Mouse (Mus musculus) intestine, embryonic 15.5 days (tissue): ENCODE measurements around the gene Arhgap42. TPM values are rescaled to one million over a fixed set of nuclear protein-coding genes. Genes with fewer than 3 reads are reported as not detected.

Source experiments
- ATAC-seq: fragments of 200-750 bp; cut with Nextera tagmentation; 2 replicates; pipeline ENCODE4 v1.8.0; 2017; ENCODE audit warnings: moderate TSS enrichment, moderate library complexity
- H3K27ac ChIP-seq: fragments of 300-500 bp; sonication (generic); 2 replicates; pipeline ENCODE4 v1.5.1; 2015; ENCODE audit warnings: mild to moderate bottlenecking, inconsistent platforms
- H3K27me3 ChIP-seq: fragments of 300-500 bp; sonication (generic); replicated peaks from 2 replicates; pipeline ENCODE4 v1.6.1; 2015; ENCODE audit warnings: inconsistent platforms
- H3K36me3 ChIP-seq: fragments of 300-500 bp; sonication (generic); 2 replicates; pipeline ENCODE4 v1.6.1; 2015; ENCODE audit warnings: inconsistent platforms
- H3K4me1 ChIP-seq: fragments of 300-500 bp; sonication (generic); replicated peaks from 2 replicates; pipeline ENCODE4 v1.6.1; 2015; ENCODE audit warnings: inconsistent platforms
- H3K4me2 ChIP-seq: fragments of 300-500 bp; sonication (generic); replicated peaks from 2 replicates; pipeline ENCODE4 v1.6.1; 2015; ENCODE audit warnings: mild to moderate bottlenecking, inconsistent platforms
- H3K4me3 ChIP-seq: fragments of 300-500 bp; sonication (generic); replicated peaks from 2 replicates; pipeline ENCODE4 v1.5.1; 2015; ENCODE audit warnings: inconsistent platforms
- H3K9ac ChIP-seq: fragments of 300-500 bp; sonication (generic); 2 replicates; pipeline ENCODE4 v1.6.1; 2015; ENCODE audit warnings: inconsistent platforms
- H3K9me3 ChIP-seq: fragments of 300-500 bp; sonication (generic); 2 replicates; pipeline ENCODE4 v1.6.1; 2016; ENCODE audit warnings: inconsistent platforms
- WGBS: fragments of 180-500 bp; shearing (Covaris S2); methylation state at CpG from one replicate; pipeline ENCODE4 v1.1.7; 2015; 5-methylcytosine and 5-hydroxymethylcytosine counted together
- polyA plus RNA-seq: library from polyadenylated mRNA; unstranded; fragments of >200 nt; fragmentation: Nextera tagmentation; extraction: Ambion mirVana; gene quantifications from 2 replicates; pipeline ENCODE4 v1.2.1, GENCODE M21; 2015

Arhgap42 gene
- polyA plus RNA-seq, 1 experiment from 2014 or later, result 43.0 TPM

GRCm38 (mm10) chr9:9229662-9230061 is 9.2 kb downstream of the Arhgap42 start:
- Histone ChIP-seq H3K4me2 (no peak overlapping the region), H3K36me3 (no peaks in the 10 kb centered on the region), H3K9ac (no peak overlapping the region), H3K4me3 (no peak overlapping the region), H3K9me3 (no peaks in the 10 kb centered on the region), H3K27ac (no peak overlapping the region), H3K4me1 (no peaks in the 10 kb centered on the region), H3K27me3 (no peaks in the 10 kb centered on the region)
- ATAC-seq, result no peak
- WGBS, result 66% methylated on average over 3 of the region's 3 CpGs

GRCm38 (mm10) chr9:9224837-9225236 is 14.1 kb downstream of the Arhgap42 start:
- H3K4me2 ChIP-seq, result no peak overlapping the region
- 67% methylated on average over 1 of the region's 1 CpGs for WGBS
- H3K9me3 ChIP-seq, result no peaks in the 10 kb centered on the region
- no peak overlapping the region for H3K9ac ChIP-seq
- H3K27me3 ChIP-seq, result no peaks in the 10 kb centered on the region
- no peaks in the 10 kb centered on the region; the same call in 1 of the 2 replicates for H3K4me1 ChIP-seq
- H3K27ac ChIP-seq, result no peak overlapping the region
- H3K36me3 ChIP-seq, result no peaks in the 10 kb centered on the region
- peak; percentile 66 for ATAC-seq
- no peak overlapping the region for H3K4me3 ChIP-seq

GRCm38 (mm10) chr9:9223384-9223783 is 15.5 kb downstream of the Arhgap42 start:
- Histone ChIP-seq H3K36me3 (no peaks in the 10 kb centered on the region), H3K9me3 (no peaks in the 10 kb centered on the region), H3K4me2 (no peak overlapping the region), H3K4me1 (peaks cover 3% of the 10 kb centered on the region; the same call in 1 of the 2 replicates), H3K27me3 (no peaks in the 10 kb centered on the region), H3K9ac (no peak overlapping the region), H3K27ac (no peak overlapping the region), H3K4me3 (no peak overlapping the region)
- ATAC-seq, result no peak
- WGBS, result 74% methylated on average over 3 of the region's 3 CpGs

- peaks cover 3% of the 10 kb centered on the region; the same call in 1 of the 2 replicates for H3K4me1 ChIP-seq
- ATAC-seq, result no peak; the same call in 1 of the 2 replicates
- no peak overlapping the region for H3K4me3 ChIP-seq
- WGBS, result 70% methylated on average over 3 of the region's 3 CpGs
- H3K36me3 ChIP-seq, result no peaks in the 10 kb centered on the region
- H3K4me2 ChIP-seq, result no peak overlapping the region
- H3K9me3 ChIP-seq, result no peaks in the 10 kb centered on the region
- no peaks in the 10 kb centered on the region for H3K27me3 ChIP-seq
- no peak overlapping the region for H3K27ac ChIP-seq
- no peak overlapping the region for H3K9ac ChIP-seq
Observed at GRCm38 (mm10) chr9:9221950-9222486, 16.9 kb downstream of the Arhgap42 start.

GRCm38 (mm10) chr9:9221185-9221584 is 17.7 kb downstream of the Arhgap42 start:
- H3K9ac ChIP-seq, result no peak overlapping the region
- no peak overlapping the region for H3K4me3 ChIP-seq
- H3K9me3 ChIP-seq, result no peaks in the 10 kb centered on the region
- peaks cover 3% of the 10 kb centered on the region; the same call in 1 of the 2 replicates for H3K4me1 ChIP-seq
- ATAC-seq, result peak; percentile 72
- no peaks in the 10 kb centered on the region for H3K27me3 ChIP-seq
- H3K4me2 ChIP-seq, result no peak overlapping the region
- no peak overlapping the region for H3K27ac ChIP-seq
- 56% methylated on average over 4 of the region's 4 CpGs for WGBS
- H3K36me3 ChIP-seq, result no peaks in the 10 kb centered on the region

GRCm38 (mm10) chr9:9218301-9218700 is 20.6 kb downstream of the Arhgap42 start:
- H3K4me1 ChIP-seq, result peaks cover 3% of the 10 kb centered on the region; the same call in 1 of the 2 replicates
- 77% methylated on average over 2 of the region's 2 CpGs for WGBS
- no peaks in the 10 kb centered on the region for H3K27me3 ChIP-seq
- no peak overlapping the region for H3K4me2 ChIP-seq
- no peaks in the 10 kb centered on the region for H3K9me3 ChIP-seq
- ATAC-seq, result 0 out of 2 replicates have a peak, but pooled peaks have one; percentile 32
- no peaks in the 10 kb centered on the region for H3K36me3 ChIP-seq
- no peak overlapping the region for H3K27ac ChIP-seq
- no peak overlapping the region for H3K4me3 ChIP-seq
- no peak overlapping the region for H3K9ac ChIP-seq

- Histone ChIP-seq H3K27me3 (no peaks in the 10 kb centered on the region), H3K27ac (no peak overlapping the region), H3K4me1 (0 out of 2 replicates have a peak, but pooled peaks cover 3% of the 10 kb centered on the region), H3K4me2 (no peak overlapping the region), H3K4me3 (no peak overlapping the region), H3K36me3 (no peaks in the 10 kb centered on the region), H3K9ac (no peak overlapping the region), H3K9me3 (no peaks in the 10 kb centered on the region)
- ATAC-seq, result no peak
- 73% methylated on average over 5 of the region's 5 CpGs for WGBS
Observed at GRCm38 (mm10) chr9:9214849-9215248, 24.1 kb downstream of the Arhgap42 start.

GRCm38 (mm10) chr9:9214296-9214695 is 24.6 kb downstream of the Arhgap42 start:
- H3K27me3 ChIP-seq, result no peaks in the 10 kb centered on the region
- H3K4me2 ChIP-seq, result no peak overlapping the region
- H3K9me3 ChIP-seq, result no peaks in the 10 kb centered on the region
- H3K27ac ChIP-seq, result no peak overlapping the region
- no peak overlapping the region for H3K4me3 ChIP-seq
- 0 out of 2 replicates have a peak, but pooled peaks cover under 1% of the 10 kb centered on the region for H3K4me1 ChIP-seq
- ATAC-seq, result no peak
- no peak overlapping the region for H3K9ac ChIP-seq
- H3K36me3 ChIP-seq, result no peaks in the 10 kb centered on the region

GRCm38 (mm10) chr9:9211411-9212087 is 27.4 kb downstream of the Arhgap42 start:
- ATAC-seq, result no peak
- Histone ChIP-seq H3K27ac (no peak overlapping the region), H3K9ac (no peak overlapping the region), H3K4me2 (no peak overlapping the region), H3K9me3 (no peaks in the 10 kb centered on the region), H3K4me1 (no peaks in the 10 kb centered on the region), H3K4me3 (no peak overlapping the region), H3K27me3 (no peaks in the 10 kb centered on the region), H3K36me3 (no peaks in the 10 kb centered on the region)
- WGBS, result 83% methylated on average over 3 of the region's 3 CpGs

GRCm38 (mm10) chr9:9210464-9210863 is 28.4 kb downstream of the Arhgap42 start:
- Histone ChIP-seq H3K36me3 (no peaks in the 10 kb centered on the region), H3K4me3 (no peak overlapping the region), H3K4me1 (no peaks in the 10 kb centered on the region), H3K9me3 (no peaks in the 10 kb centered on the region), H3K27ac (no peak overlapping the region), H3K4me2 (no peak overlapping the region), H3K9ac (no peak overlapping the region), H3K27me3 (no peaks in the 10 kb centered on the region)
- WGBS, result 93% methylated on average over 2 of the region's 2 CpGs
- no peak for ATAC-seq

GRCm38 (mm10) chr9:9208205-9208604 is 30.7 kb downstream of the Arhgap42 start:
- Histone ChIP-seq H3K4me2 (no peak overlapping the region), H3K4me3 (no peak overlapping the region), H3K27ac (no peak overlapping the region), H3K4me1 (no peaks in the 10 kb centered on the region), H3K36me3 (no peaks in the 10 kb centered on the region), H3K27me3 (no peaks in the 10 kb centered on the region), H3K9ac (no peak overlapping the region), H3K9me3 (no peaks in the 10 kb centered on the region)
- ATAC-seq, result peak; percentile 44

- Histone ChIP-seq H3K4me2 (no peak overlapping the region), H3K4me1 (no peaks in the 10 kb centered on the region), H3K36me3 (no peaks in the 10 kb centered on the region), H3K27me3 (no peaks in the 10 kb centered on the region), H3K9ac (no peak overlapping the region), H3K4me3 (no peak overlapping the region), H3K9me3 (no peaks in the 10 kb centered on the region), H3K27ac (no peak overlapping the region)
- 72% methylated on average over 4 of the region's 4 CpGs for whole genome bisulfite sequencing
- ATAC-seq, result no peak
Observed at GRCm38 (mm10) chr9:9207251-9207650, 31.6 kb downstream of the Arhgap42 start.

- peaks cover 14% of the 10 kb centered on the region for H3K4me1 ChIP-seq
- H3K9ac ChIP-seq, result no peak overlapping the region
- H3K27me3 ChIP-seq, result no peaks in the 10 kb centered on the region
- no peak overlapping the region for H3K27ac ChIP-seq
- no peak overlapping the region for H3K4me3 ChIP-seq
- H3K36me3 ChIP-seq, result no peaks in the 10 kb centered on the region
- no peak overlapping the region for H3K4me2 ChIP-seq
- peak; percentile 54; the same call in 1 of the 2 replicates for ATAC-seq
- no peaks in the 10 kb centered on the region for H3K9me3 ChIP-seq
- WGBS, result 42% methylated on average over 8 of the region's 8 CpGs
Observed at GRCm38 (mm10) chr9:9200827-9201388, 38.0 kb downstream of the Arhgap42 start.
